Mouse (Mus musculus) midbrain, embryonic 16.5 days (tissue): ENCODE data around the gene Cd63. TPM values are rescaled to one million over a fixed set of nuclear protein-coding genes. Genes with fewer than 3 reads are reported as not detected.

ENCODE experiments used
- ATAC-seq: fragments of 200-750 bp; cut with Nextera tagmentation; 2 replicates; pipeline ENCODE4 v1.8.0; 2017; ENCODE audit warnings: moderate TSS enrichment
- H3K27ac ChIP-seq: fragments of 300-500 bp; sonication (generic); 2 replicates; pipeline ENCODE4 v1.5.1; 2014; ENCODE audit warnings: mild to moderate bottlenecking, low read length, mixed read lengths
- H3K27me3 ChIP-seq: fragments of 300-500 bp; sonication (generic); 2 replicates; pipeline ENCODE4 v1.6.1; 2014; ENCODE audit warnings: low read depth, low read length, mixed read lengths; ENCODE audit not compliant: control insufficient read depth, insufficient read depth
- H3K36me3 ChIP-seq: fragments of 300-500 bp; sonication (generic); 2 replicates; pipeline ENCODE4 v1.6.1; 2014; ENCODE audit warnings: mild to moderate bottlenecking, low read length, moderate library complexity, mixed read lengths; ENCODE audit not compliant: control insufficient read depth, insufficient read depth
- H3K4me1 ChIP-seq: fragments of 300-500 bp; sonication (generic); 2 replicates; pipeline ENCODE4 v1.6.1; 2014; ENCODE audit warnings: mild to moderate bottlenecking, low read length, mixed read lengths; ENCODE audit not compliant: control insufficient read depth, insufficient read depth
- H3K4me2 ChIP-seq: fragments of 300-500 bp; sonication (generic); 2 replicates; pipeline ENCODE4 v1.6.1; 2014; ENCODE audit warnings: mild to moderate bottlenecking, low read length, mixed read lengths
- H3K4me3 ChIP-seq: fragments of 300-500 bp; sonication (generic); 2 replicates; pipeline ENCODE4 v1.5.1; 2014; ENCODE audit warnings: low read depth, mild to moderate bottlenecking, low read length, moderate library complexity, mixed read lengths
- H3K9ac ChIP-seq: fragments of 300-500 bp; sonication (generic); 2 replicates; pipeline ENCODE4 v1.6.1; 2014; ENCODE audit warnings: low read depth, low read length, mixed read lengths
- H3K9me3 ChIP-seq: fragments of 300-500 bp; sonication (generic); replicated peaks from 2 replicates; pipeline ENCODE4 v1.6.1; 2014; ENCODE audit warnings: mild to moderate bottlenecking, low read length, mixed read lengths; ENCODE audit not compliant: control insufficient read depth, poor library complexity, severe bottlenecking
- WGBS: fragments of 180-500 bp; shearing (Covaris S2); extraction: QIAGEN DNeasy Blood & Tissue Kit; methylation state at CpG from one replicate; pipeline ENCODE4 v1.1.7; 2014; 5-methylcytosine and 5-hydroxymethylcytosine counted together
- polyA plus RNA-seq: library from polyadenylated mRNA; unstranded; fragments of >200 nt; fragmentation: Nextera tagmentation; extraction: Ambion mirVana; gene quantifications from 2 replicates; pipeline ENCODE4 v1.2.1, GENCODE M21; 2015

The Cd63 gene
- polyA plus RNA-seq, 1 experiment from 2014 or later: 195 TPM

GRCm38 (mm10) chr10:128938974-128939373, 38.2 kb downstream of the Cd63 start:
- Histone ChIP-seq H3K9me3 (no peaks in the 10 kb centered on the region), H3K4me2 (no peak overlapping the region), H3K4me1 (no peaks in the 10 kb centered on the region; the same call in 1 of the 2 replicates), H3K4me3 (no peak overlapping the region), H3K27ac (no peak overlapping the region), H3K9ac (no peak overlapping the region), H3K27me3 (peaks cover 14% of the 10 kb centered on the region), H3K36me3 (no peaks in the 10 kb centered on the region)
- no peak for ATAC-seq
- WGBS: 59% methylated on average over 5 of the region's 5 CpGs

GRCm38 (mm10) chr10:128940475-128941061, 39.8 kb downstream of the Cd63 start:
- Histone ChIP-seq H3K27ac (no peak overlapping the region), H3K4me3 (no peak overlapping the region), H3K4me1 (no peaks in the 10 kb centered on the region), H3K4me2 (no peak overlapping the region), H3K36me3 (no peaks in the 10 kb centered on the region), H3K9ac (no peak overlapping the region), H3K27me3 (peaks cover 8% of the 10 kb centered on the region; the same call in 1 of the 2 replicates), H3K9me3 (no peaks in the 10 kb centered on the region)
- 85% methylated on average over 10 of the region's 10 CpGs for WGBS
- no peak for ATAC-seq

GRCm38 (mm10) chr10:128945675-128946074, 44.9 kb downstream of the Cd63 start:
- H3K4me1 ChIP-seq: no peaks in the 10 kb centered on the region
- ATAC-seq: no peak
- no peaks in the 10 kb centered on the region for H3K27me3 ChIP-seq
- 17% methylated on average over 3 of the region's 3 CpGs for WGBS
- H3K4me3 ChIP-seq: no peak overlapping the region
- H3K4me2 ChIP-seq: no peak overlapping the region
- H3K9ac ChIP-seq: no peak overlapping the region
- no peak overlapping the region for H3K27ac ChIP-seq
- no peaks in the 10 kb centered on the region for H3K9me3 ChIP-seq
- H3K36me3 ChIP-seq: no peaks in the 10 kb centered on the region

DNA sequence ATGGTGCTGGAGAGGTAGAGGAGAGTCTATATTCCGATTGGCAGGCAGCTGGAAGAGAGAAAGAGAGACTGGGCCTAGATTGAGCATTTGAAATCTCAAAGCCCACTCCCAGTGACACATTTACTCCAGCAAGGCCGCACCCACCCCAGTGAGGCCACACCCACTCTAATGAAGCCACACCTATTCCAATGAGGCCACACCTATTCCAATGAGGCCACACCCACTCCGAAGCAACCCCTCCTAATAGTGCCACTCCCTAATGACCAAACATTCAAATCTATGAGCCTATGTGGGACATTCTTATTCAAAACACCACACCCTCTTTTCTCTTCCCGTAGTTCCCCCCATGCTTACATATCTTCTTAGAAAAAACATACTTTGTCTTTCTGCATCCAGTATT, 46.7 kb downstream of the Cd63 start:
- ATAC-seq: no peak
- no peak overlapping the region for H3K9ac ChIP-seq
- H3K4me2 ChIP-seq: no peak overlapping the region
- H3K9me3 ChIP-seq: no peaks in the 10 kb centered on the region
- H3K36me3 ChIP-seq: no peaks in the 10 kb centered on the region
- 92% methylated on average over 4 of the region's 4 CpGs for WGBS
- H3K27ac ChIP-seq: no peak overlapping the region
- no peaks in the 10 kb centered on the region for H3K27me3 ChIP-seq
- no peak overlapping the region for H3K4me3 ChIP-seq
- H3K4me1 ChIP-seq: no peaks in the 10 kb centered on the region

GRCm38 (mm10) chr10:128950208-128950887, 49.6 kb downstream of the Cd63 start:
- H3K4me1 ChIP-seq: no peaks in the 10 kb centered on the region
- no peak overlapping the region for H3K4me3 ChIP-seq
- no peak overlapping the region for H3K9ac ChIP-seq
- WGBS: 65% methylated on average over 16 of the region's 16 CpGs
- no peak overlapping the region for H3K27ac ChIP-seq
- H3K27me3 ChIP-seq: no peaks in the 10 kb centered on the region
- no peaks in the 10 kb centered on the region for H3K36me3 ChIP-seq
- H3K4me2 ChIP-seq: no peak overlapping the region
- ATAC-seq: no peak
- H3K9me3 ChIP-seq: no peaks in the 10 kb centered on the region

- H3K4me1 ChIP-seq: no peaks in the 10 kb centered on the region
- ATAC-seq: no peak
- no peak overlapping the region for H3K27ac ChIP-seq
- no peak overlapping the region for H3K4me3 ChIP-seq
- no peaks in the 10 kb centered on the region for H3K36me3 ChIP-seq
- 77% methylated on average over 10 of the region's 10 CpGs for WGBS
- no peak overlapping the region for H3K4me2 ChIP-seq
- no peak overlapping the region for H3K9ac ChIP-seq
- H3K9me3 ChIP-seq: no peaks in the 10 kb centered on the region
- H3K27me3 ChIP-seq: no peaks in the 10 kb centered on the region
Measured at GRCm38 (mm10) chr10:128958340-128958739, 57.6 kb downstream of the Cd63 start.

- no peak overlapping the region for H3K4me3 ChIP-seq
- no peaks in the 10 kb centered on the region for H3K4me1 ChIP-seq
- H3K4me2 ChIP-seq: no peak overlapping the region
- 79% methylated on average over 4 of the region's 4 CpGs for WGBS
- H3K9ac ChIP-seq: no peak overlapping the region
- no peak overlapping the region for H3K27ac ChIP-seq
- no peaks in the 10 kb centered on the region for H3K36me3 ChIP-seq
- no peaks in the 10 kb centered on the region for H3K9me3 ChIP-seq
- no peak for ATAC-seq
- no peaks in the 10 kb centered on the region for H3K27me3 ChIP-seq
Measured at GRCm38 (mm10) chr10:128960142-128960541, 59.4 kb downstream of the Cd63 start.

DNA sequence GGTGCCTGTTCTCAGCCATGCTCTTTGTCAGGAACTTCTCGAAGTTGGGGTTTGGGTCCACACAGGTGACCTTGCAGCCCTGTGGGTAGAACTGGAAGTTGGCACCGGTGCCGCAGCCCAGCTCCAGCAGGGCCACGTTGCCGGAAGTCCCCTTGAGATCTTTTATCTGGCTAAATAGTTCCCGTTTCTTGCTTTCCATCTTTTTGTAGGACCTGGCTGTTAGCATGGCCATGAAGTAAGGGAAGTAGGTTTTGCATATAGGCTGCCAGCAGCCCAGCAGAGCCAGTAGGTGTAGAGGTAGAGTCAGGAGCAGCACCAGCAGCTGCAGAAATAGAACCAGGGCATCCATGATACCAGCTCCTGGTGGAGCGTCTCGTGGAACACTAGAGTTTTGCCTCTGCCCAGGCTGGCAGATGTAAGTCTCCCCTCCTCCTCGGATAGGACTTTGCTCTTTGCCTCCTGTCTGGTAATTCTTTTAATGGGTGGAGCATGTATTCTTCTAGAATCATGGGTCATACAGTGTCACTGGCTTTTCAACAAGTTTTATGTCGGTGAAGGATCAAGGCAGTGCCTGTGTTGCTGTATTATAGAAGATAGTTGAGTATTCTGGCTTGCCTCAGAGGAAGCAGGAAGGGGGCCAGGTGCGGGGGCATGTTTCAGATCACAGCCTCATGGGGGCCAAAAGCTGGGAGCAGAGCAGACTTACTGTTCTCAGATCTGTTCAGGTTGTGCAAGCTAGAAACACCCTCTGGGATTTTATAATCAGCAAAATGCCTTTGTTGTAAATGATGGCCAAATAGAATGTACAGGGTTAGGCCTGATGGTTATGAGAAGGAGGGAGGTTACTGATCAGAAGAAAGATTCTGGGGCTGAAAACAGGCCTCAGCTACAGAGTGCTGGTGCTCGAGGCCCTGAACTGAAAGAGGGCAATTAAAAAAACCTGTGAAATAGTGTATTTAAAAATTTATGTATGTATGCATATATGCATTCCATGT, 60.1 kb downstream of the Cd63 start, which contains the start of gene Mettl7b:
Mettl7b (minus strand) TSS at position 399 of the 995 bp plus-strand sequence.
- ATAC-seq: no peak
- no peaks in the 10 kb centered on the region for H3K36me3 ChIP-seq
- WGBS: 84% methylated on average over 12 of the region's 12 CpGs

More for the DNA sequence above, 60.1 kb downstream of the Cd63 start, which contains the start of gene Mettl7b:
- Histone ChIP-seq H3K27ac (no peak within 1 kb of the TSS), H3K4me1 (no peaks in the 10 kb centered on the region), H3K9ac (no peak within 1 kb of the TSS), H3K4me3 (no peak within 1 kb of the TSS), H3K9me3 (no peaks in the 10 kb centered on the region), H3K27me3 (no peaks in the 10 kb centered on the region), H3K4me2 (no peak within 1 kb of the TSS)
